Mouse (Mus musculus): ENCODE measurements around the gene Vmn2r82. TPM values are rescaled to one million over a fixed set of nuclear protein-coding genes. Genes with fewer than 3 reads are reported as not detected.
"Not testable (repeated sequence)": the region's sequence is repeated elsewhere in the genome, so short reads cannot be mapped to it uniquely, and the experiment has no call there.

The Vmn2r82 gene
- not detected for total RNA-seq (2021)
- long read RNA-seq, experiment 1 = 0 reads
- long read RNA-seq, experiment 2 = 0 reads

DNA sequence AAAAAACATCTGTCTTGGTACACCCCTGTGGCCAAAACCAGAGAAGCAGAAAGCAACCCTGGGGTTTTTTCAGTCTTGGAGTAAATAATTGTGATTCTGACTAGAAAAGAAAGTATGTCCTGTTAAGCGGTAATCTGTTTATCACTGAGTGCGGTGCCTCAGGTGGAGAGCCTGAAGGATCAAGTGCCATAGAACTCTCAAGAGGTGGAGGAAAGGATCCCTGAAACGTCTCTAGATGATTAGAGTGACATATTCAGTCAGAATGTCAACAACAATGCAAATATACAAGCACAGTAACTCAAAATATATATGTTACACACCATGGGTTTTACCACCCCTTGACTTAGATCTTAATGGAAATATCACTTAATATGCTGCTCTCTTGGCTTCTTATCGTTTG is at the start of gene Vmn2r82:
Gene Vmn2r82 (plus strand): TSS at position 301 of the 400 bp plus-strand sequence.
- DNase-seq (ENCODE audit: low spot score in 2 of 2) = not testable (repeated sequence)

DNA sequence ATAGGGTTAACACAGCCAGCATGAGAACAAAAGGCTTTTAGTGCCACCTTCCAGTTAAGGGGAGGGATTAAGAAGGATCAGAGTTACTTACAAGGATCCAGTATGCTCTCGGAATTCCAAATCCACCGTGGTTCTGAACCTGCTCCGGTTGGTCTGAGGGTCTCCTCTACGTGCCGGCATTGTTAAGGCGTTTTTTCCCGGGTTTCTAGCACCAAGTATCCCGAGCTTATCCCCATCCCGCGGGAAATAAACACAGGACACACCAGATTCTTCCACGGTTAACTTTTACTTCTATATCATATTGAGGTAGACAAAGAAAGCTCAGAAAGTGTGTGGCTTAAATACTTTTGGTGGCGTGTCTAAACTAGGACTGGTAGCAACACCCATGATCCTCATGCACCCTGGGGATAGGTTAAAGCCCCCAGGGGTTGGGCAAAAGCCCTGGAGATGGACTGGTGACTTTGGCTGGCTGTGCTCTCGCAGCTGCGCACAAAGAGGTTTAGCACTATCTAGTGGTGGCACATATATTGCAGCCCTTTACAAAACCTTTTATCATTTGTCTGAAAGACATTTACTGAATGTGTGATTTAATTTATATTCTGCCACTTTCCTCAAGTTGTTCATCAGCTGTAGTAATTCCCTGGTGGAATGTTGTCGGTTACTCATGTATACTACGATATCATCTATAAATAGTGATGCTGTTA is 34.1 kb upstream of the Vmn2r82 start:
- not testable (repeated sequence) for DNase-seq (ENCODE audit: low spot score in 2 of 2)

DNA sequence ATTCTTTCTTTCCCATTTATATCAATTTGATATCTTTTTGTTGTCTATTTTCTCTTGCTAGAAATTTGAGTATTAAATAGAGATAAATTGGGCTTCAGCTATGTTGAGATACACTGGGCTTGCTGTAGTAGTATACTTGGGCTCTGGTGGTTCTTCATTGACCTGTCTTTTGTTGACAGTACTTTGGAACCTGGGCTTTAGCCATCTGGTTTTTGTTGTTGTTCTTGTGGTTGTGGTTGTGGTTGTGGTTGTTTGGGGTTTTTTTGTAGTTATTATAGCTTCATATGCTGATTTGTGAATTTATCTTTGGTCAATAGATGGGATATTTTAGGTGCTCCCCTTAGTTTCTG is 33.6 kb upstream of the Vmn2r82 start:
- DNase-seq (ENCODE audit: low spot score in 2 of 2) = no peak

DNA sequence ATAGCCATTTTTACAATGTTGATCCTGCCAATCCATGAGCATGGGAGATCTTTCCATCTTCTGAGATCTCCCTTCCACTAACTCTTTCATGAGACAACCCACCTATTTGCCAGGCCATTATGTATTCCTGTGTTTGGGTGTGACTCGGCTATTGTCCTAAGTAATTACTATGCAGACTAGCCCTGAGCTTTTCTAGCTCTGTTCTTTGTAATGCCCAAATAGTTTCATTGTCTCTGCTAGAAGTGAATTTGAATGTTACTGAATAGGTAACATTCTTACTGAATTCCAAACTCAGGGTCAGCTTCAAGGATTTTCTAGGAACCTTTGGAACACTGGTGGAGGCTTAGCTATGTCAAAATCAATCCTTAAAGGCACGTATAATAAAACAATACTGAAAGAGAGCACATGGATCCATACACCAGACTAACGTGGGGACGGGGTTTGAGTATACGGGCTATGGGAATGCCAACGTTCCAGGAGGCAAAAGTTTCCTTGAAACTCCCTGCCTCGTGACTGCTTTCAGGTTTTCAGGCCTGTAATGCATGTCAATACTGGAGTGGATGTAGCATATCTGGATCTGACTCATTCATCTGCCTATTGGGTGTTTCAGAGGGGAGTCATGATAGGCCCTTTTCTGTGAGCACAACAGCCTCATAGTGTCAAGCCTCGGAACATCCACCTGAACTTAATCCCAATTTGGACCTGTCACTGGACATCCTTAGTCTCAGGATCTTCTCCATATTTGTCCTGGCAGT is 43.8 kb downstream of the Vmn2r82 start:
- DNase-seq (ENCODE audit: low spot score in 2 of 2) = not testable (repeated sequence)

DNA sequence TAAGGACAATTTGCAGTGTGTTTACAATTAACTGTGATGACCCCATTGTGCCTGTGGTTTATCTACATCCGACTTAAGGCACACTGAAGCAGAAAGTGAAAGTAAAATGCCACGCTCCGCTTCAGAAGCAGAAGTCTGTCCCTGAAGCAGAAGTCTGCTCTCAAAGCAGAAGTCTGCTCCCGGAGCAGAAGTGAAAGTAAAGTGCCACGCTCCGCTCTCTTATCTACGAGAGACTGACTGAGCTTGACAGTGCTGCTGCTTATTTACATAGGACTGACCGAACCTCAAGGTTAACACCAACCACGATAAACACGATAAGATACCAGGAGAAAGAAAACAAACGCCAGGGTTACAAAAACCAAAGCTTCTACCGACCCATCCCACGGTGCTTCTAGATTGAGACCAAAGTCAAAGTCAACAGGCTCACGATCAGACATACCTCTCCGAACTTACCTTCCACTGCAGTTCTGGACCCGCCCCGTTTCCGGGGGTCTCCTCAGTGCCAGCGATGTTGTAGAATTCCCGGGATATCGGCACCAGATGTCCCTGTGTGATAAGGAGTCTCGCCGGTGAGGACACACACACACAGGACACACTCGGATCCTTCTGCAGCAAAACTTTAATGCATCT is 60.9 kb downstream of the Vmn2r82 start:
- no peak for DNase-seq (ENCODE audit: low spot score in 2 of 2)

DNA sequence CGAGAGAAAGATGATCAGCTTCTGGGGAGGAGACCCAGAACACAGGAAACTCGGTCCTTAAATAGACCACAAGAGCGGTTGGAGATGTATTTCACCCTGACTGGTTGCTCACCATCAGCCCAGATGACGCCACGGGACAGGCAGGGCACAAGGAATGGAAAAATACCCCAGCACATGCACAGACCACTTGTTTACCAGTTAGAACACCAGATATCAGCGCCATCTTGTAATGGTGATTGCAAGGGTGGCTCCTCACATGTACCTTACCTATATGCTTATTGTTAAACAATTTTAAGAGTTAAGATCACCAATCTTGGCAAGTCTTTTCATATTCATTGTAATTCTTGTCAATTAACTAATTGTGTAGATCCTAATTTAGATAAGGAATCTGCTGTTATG is 61.5 kb downstream of the Vmn2r82 start:
- DNase-seq (ENCODE audit: low spot score in 2 of 2) = not testable (repeated sequence)

DNA sequence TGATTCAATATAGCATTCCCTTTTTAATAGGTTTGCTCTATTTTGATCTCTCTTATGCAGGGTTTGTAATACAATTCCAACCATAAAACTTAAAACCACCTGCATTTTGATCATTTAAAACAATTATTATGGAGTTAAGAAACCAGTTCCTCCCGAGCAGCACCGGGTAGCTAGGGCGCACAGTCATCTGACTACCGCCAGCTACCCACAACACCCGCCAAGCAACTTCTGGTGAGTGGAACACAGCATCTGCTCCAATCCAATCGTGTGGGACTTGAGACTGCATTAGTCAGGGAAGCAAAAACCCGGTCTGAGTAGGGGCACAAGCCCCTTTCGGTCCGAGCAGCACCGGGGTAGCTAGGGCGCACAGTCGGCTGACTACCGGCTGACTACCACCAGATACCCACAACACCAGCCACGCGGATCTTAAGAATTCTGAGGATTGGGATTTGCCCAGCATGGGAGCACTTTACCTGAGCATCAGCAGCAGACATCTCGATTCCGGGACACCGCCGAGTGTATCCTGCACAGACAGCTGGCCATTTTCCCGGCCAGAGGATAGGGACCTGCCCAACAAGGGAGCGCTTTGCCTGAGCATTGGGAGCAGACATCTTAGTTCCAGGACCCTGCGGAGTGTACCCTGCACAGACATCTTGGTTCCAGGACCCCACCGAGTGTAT is 79.0 kb downstream of the Vmn2r82 start:
- not testable (repeated sequence) for DNase-seq (ENCODE audit: low spot score in 2 of 2)

Other genes with a start within 250 kb of the Vmn2r82 start
- gene Vmn2r80, start 207.8 kb upstream of the Vmn2r82 start, total RNA-seq (2021) = not detected
- not detected for gene Vmn2r81, start 108.8 kb upstream of the Vmn2r82 start, total RNA-seq (2021)
- not detected for gene Vmn2r83, start 112.2 kb downstream of the Vmn2r82 start, total RNA-seq (2021)
- 1 to 10 TPM; 5.2 to 8.5 TPM for gene Plpp2, start 177.3 kb downstream of the Vmn2r82 start, total RNA-seq (2021)
- gene Mier2, start 198.7 kb downstream of the Vmn2r82 start, total RNA-seq (2021) = 10 to 100 TPM; 51.5 to 52.8 TPM
- not detected for gene Theg, start 230.8 kb downstream of the Vmn2r82 start, total RNA-seq (2021)